Comparison of ENCODE assay signal across 19 mouse cellular contexts in the genomic region with DNA sequence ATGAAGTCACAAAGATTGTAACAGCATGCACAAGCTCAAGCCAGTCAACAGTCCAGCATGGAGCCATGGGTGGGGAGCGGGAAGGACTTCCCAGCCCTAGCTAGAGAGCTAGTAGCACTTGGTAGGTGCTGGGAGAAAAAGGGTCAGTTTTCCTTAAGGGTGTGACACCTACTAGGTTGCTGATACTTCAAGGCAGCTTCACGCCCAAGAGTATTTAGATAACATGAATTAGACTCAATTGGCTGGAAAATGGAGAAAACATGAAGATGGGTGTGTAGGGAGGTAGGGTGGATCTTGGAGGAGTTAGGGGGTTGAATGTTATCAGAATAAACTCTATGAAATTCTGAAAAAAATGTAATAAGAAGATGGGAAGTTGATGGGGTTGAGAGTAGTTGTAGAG.
"Had no signal": no experiment of that assay in that cellular context is flagged by ENCODE, and none has a peak within 500 bp of the region (broad histone marks: within the 10 kb centered on the region; RNA-seq: fewer than 3 reads in every experiment).

No protein-coding gene starts in this region.

- H3K4me3 ChIP-seq: layer of hippocampus, adult 2 months; lung, embryonic 15.5 days; midbrain, embryonic 12.5 days; midbrain, embryonic 15.5 days; neural tube, embryonic 12.5 days; neural tube, embryonic 15.5 days; stomach, embryonic 15.5 days had no signal

- H3K27me3 ChIP-seq: lung, embryonic 15.5 days; stomach, embryonic 15.5 days had no signal

- H3K9me3 ChIP-seq: lung, embryonic 15.5 days; midbrain, embryonic 12.5 days; midbrain, embryonic 15.5 days; neural tube, embryonic 12.5 days; neural tube, embryonic 15.5 days; stomach, embryonic 15.5 days had no signal

- H3K36me3 ChIP-seq: lung, embryonic 15.5 days; midbrain, embryonic 12.5 days; midbrain, embryonic 15.5 days; neural tube, embryonic 12.5 days; neural tube, embryonic 15.5 days; stomach, embryonic 15.5 days had no signal

- ATAC-seq: intestine, postnatal 0 days; midbrain, embryonic 15.5 days had no signal

- H3K4me1 ChIP-seq: lung, embryonic 15.5 days; midbrain, embryonic 12.5 days; midbrain, embryonic 15.5 days; neural tube, embryonic 12.5 days; neural tube, embryonic 15.5 days; stomach, embryonic 15.5 days had no signal

- H3K27ac ChIP-seq: kidney, postnatal 0 days; layer of hippocampus, adult 2 months; lung, embryonic 15.5 days; midbrain, embryonic 12.5 days; midbrain, embryonic 15.5 days; neural tube, embryonic 12.5 days; neural tube, embryonic 15.5 days; stomach, embryonic 15.5 days had no signal

- H3K9ac ChIP-seq: lung, embryonic 15.5 days; midbrain, embryonic 12.5 days; midbrain, embryonic 15.5 days; neural tube, embryonic 12.5 days; neural tube, embryonic 15.5 days; stomach, embryonic 15.5 days had no signal

- H3K4me2 ChIP-seq: lung, embryonic 15.5 days; midbrain, embryonic 12.5 days; midbrain, embryonic 15.5 days; neural tube, embryonic 12.5 days; neural tube, embryonic 15.5 days; stomach, embryonic 15.5 days had no signal

- DNase-seq: kidney, adult 2 months; kidney, postnatal 25 days; layer of hippocampus, adult 9-11 months; lung, adult 18-20 months; lung, postnatal 10 days; lung, postnatal 36 days; right cerebral cortex, adult 18-20 months; right cerebral cortex, postnatal 14 days; spleen, adult 18-20 months; thymus, postnatal 25 days had no signal
